Mouse (Mus musculus) megakaryocyte, embryonic 14.5 days (primary cell): ENCODE results near the gene Asb18.

Experiments used
- FLI1 ChIP-seq: IDR thresholded peaks from 2 replicates; pipeline ENCODE4 v1.6.1; 2012; ENCODE audit warnings: low read length, inconsistent platforms, mixed read lengths
- GATA1 ChIP-seq: IDR thresholded peaks from 3 replicates; pipeline ENCODE4 v1.6.1; 2012; ENCODE audit warnings: mixed read lengths, low read length, inconsistent platforms, borderline replicate concordance

- TF ChIP-seq GATA1 (no peak), FLI1 (no peak)
Measured at GRCm38 (mm10) chr1:89974541-89974940, 39.9 kb downstream of the Asb18 start.
